Mouse (Mus musculus): ENCODE data around the gene Dgkg.

DNA sequence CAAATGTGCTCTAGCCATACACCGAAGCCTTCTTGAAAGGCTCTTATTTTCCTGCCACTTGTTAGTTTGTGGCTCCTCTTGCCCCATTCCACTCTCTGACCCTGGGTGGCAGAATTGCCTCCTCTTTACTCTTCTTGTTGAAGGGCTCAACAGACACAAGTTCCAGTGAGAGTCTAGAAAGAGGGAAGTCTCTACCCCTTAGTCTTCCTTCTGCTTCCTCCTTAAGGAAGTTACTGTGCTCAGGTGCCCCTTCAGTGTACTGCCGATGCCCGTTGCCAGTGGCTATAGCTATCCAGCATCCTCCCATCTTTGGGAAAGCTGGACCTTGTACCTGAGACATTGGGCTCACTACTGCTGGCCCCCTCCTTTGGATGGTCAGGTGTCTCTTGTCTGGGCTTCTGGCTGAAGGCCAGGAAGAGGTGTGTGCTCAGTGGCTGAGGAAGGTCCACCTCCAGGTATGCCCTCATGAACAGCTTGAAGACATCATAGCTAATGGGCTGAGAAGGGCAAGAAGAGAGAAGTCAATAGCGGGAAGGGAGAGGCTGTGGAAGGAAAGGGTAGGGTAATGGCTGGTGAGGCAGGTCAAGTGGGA lies 56.8 kb downstream of the Dgkg start:
- TF ChIP-seq POLR2A (IDR thresholded peaks at IDR 0.05; ENCODE audit: low read depth, low read length) (no peak), CTCF (IDR thresholded peaks at IDR 0.05; ENCODE audit: extremely low read depth, insufficient read depth, insufficient read length, insufficient replicate concordance) (no peak)

All from spleen, adult 2 months (tissue).